Mouse (Mus musculus) heart, postnatal 0 days (tissue): ENCODE measurements around the gene Tnfrsf19. TPM values are rescaled to one million over a fixed set of nuclear protein-coding genes. Genes with fewer than 3 reads are reported as not detected.
A peak's percentile ranks its signal among the peaks of the same experiment; 100 is the strongest.

ENCODE experiments used
- ATAC-seq: fragments of 200-750 bp; cut with Nextera tagmentation; 2 replicates; pipeline ENCODE4 v1.8.0; 2017; ENCODE audit warnings: low read depth, moderate number of reproducible peaks, moderate library complexity; ENCODE audit not compliant: insufficient read depth
- DNase-seq: peaks from one replicate; pipeline ENCODE4 v3.0.0-alpha.2; 2016; ENCODE audit warnings: low spot score
- H3K27ac ChIP-seq: fragments of 300-500 bp; sonication (generic); 2 replicates; pipeline ENCODE4 v1.5.1; 2014; ENCODE audit warnings: low read depth, mild to moderate bottlenecking
- H3K27me3 ChIP-seq: fragments of 300-500 bp; sonication (generic); 2 replicates; pipeline ENCODE4 v1.6.1; 2014; ENCODE audit warnings: low read length, mixed read lengths; ENCODE audit not compliant: control insufficient read depth, insufficient read depth
- H3K36me3 ChIP-seq: fragments of 300-500 bp; sonication (generic); replicated peaks from 2 replicates; pipeline ENCODE4 v1.6.1; 2014; ENCODE audit warnings: low read length, mixed read lengths; ENCODE audit not compliant: control insufficient read depth, insufficient read depth
- H3K4me1 ChIP-seq: fragments of 300-500 bp; sonication (generic); 2 replicates; pipeline ENCODE4 v1.6.1; 2014; ENCODE audit warnings: antibody characterized with exemption; ENCODE audit not compliant: control insufficient read depth, insufficient read depth
- H3K4me2 ChIP-seq: fragments of 300-500 bp; sonication (generic); 2 replicates; pipeline ENCODE4 v1.6.1; 2014; ENCODE audit warnings: low read depth, mild to moderate bottlenecking, low read length, moderate library complexity
- H3K4me3 ChIP-seq: fragments of 300-500 bp; sonication (generic); 2 replicates; pipeline ENCODE4 v1.5.1; 2014; ENCODE audit warnings: low read depth, low read length
- H3K9ac ChIP-seq: fragments of 300-500 bp; sonication (generic); replicated peaks from 2 replicates; pipeline ENCODE4 v1.6.1; 2014; ENCODE audit warnings: low read depth, low read length, mixed read lengths
- H3K9me3 ChIP-seq: fragments of 300-500 bp; sonication (generic); replicated peaks from 2 replicates; pipeline ENCODE4 v1.6.1; 2016; ENCODE audit warnings: low read length; ENCODE audit not compliant: control insufficient read depth
- CTCF ChIP-seq: IDR thresholded peaks from 2 replicates; pipeline ENCODE4 v1.5.1; 2016; ENCODE audit warnings: antibody characterized with exemption, control low read depth, low read depth
- EP300 ChIP-seq: IDR thresholded peaks from 2 replicates; pipeline ENCODE4 v1.6.1; 2016; ENCODE audit warnings: antibody characterized with exemption, low read depth
- WGBS: fragments of 180-500 bp; shearing (Covaris S2); extraction: QIAGEN DNeasy Blood & Tissue Kit; methylation state at CpG from one replicate; pipeline ENCODE4 v1.1.7; 2014; 5-methylcytosine and 5-hydroxymethylcytosine counted together
- polyA plus RNA-seq: library from polyadenylated mRNA; unstranded; fragments of >200 nt; fragmentation: Nextera tagmentation; extraction: Ambion mirVana; gene quantifications from 2 replicates; pipeline ENCODE4 v1.2.1, GENCODE M21; 2015
- total RNA-seq: library from RNA; depleted of rRNA; stranded (reverse); fragments of >200 nt; gene quantifications from 2 replicates; pipeline ENCODE4 v1.2.3, GENCODE M21; 2014; ENCODE audit warnings: low replicate concordance

Tnfrsf19 gene
- total and polyA plus RNA-seq, 2 experiments from 2014 or later = 6.4 to 7.0 TPM

DNA sequence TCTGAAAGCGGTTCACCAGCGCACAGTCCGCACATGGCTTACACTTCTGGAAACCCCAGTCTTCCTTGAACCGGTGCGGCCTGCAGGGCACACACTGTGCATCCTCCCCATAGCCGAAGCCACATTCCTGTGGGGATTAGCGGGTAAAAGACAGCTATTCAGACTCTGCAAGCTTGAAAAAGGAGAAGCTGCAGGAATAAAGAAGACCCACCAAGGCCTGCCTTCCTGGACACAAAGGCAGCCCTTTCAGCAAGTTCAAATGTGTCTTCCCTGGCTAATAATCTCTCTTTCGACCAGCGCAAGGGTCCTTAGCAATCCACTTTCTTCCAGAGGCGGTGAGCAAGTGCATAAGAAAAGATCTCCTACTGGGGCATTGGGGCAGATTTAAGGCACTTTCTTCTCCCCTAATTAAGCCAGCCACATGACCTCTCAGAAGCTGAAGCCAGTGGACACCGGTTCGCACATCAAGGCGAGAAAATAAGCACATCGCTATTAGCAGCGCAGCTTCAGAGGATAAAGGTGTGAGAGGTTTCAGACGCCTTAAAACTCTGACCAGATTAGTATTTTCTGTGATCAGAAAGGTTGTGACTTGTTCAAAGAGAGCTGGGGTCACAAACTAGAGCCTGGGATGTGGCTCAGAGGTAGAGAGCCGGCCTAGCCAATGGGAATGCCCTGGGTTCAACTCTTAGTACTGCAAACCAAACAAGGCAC, 41.0 kb downstream of the Tnfrsf19 start:
- Histone ChIP-seq H3K9me3 (no peaks in the 10 kb centered on the region), H3K4me3 (no peak overlapping the region), H3K4me1 (no peaks in the 10 kb centered on the region), H3K9ac (no peak overlapping the region), H3K36me3 (no peaks in the 10 kb centered on the region), H3K27ac (no peak overlapping the region), H3K4me2 (no peak overlapping the region), H3K27me3 (no peaks in the 10 kb centered on the region)
- 67% methylated on average over 17 of the region's 17 CpGs for WGBS
- no peak for TF ChIP-seq EP300
- TF ChIP-seq CTCF = no peak
- no peak for ATAC-seq
- no peak for DNase-seq

DNA sequence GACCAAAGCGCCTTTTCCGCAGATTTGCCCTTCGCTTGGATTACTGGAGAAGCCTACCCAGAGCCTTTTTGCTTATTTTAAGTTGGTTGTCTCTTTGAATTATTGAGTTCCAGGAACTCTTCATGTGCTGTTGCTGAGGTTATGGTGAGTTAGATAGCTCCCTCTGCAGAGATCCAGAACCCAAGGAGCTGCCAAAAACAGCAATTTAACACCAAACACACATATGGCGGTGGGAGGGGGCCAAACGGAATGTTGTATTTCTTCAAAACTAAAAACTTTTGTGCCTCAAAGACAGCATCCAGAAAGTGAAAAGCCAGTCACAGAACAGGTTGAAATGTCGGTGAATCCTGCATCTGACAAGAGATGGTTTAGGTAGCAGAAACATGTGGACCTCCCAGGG, 42.6 kb downstream of the Tnfrsf19 start:
- TF ChIP-seq EP300 = no peak
- TF ChIP-seq CTCF = no peak
- DNase-seq (no peak), ATAC-seq (no peak)
- no peaks in the 10 kb centered on the region for H3K9me3 ChIP-seq
- no peaks in the 10 kb centered on the region for H3K27me3 ChIP-seq
- H3K9ac ChIP-seq = no peak overlapping the region
- no peak overlapping the region for H3K27ac ChIP-seq
- no peaks in the 10 kb centered on the region for H3K36me3 ChIP-seq
- H3K4me2 ChIP-seq = no peak overlapping the region
- no peaks in the 10 kb centered on the region for H3K4me1 ChIP-seq
- 92% methylated on average over 6 of the region's 6 CpGs for WGBS
- no peak overlapping the region for H3K4me3 ChIP-seq

DNA sequence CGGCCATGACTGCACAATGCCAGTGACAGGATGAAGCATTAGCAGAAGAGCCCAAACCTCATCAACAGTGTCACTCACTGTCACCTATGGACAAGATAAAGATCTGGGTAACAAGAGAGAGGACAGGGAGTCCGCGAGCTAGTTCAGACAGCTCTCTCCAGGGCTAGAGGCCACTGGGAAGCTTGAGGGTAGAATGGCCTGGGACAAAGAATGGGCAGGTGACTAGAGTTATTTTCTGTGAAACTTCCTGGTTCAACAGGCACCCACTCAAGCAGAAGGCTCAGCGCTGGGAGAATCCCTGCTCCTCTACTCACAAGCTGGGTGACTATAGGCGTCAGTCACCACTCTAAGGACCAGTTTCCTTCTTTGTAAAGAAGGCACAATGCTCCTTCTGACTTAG, 46.2 kb downstream of the Tnfrsf19 start:
- H3K27me3 ChIP-seq = no peaks in the 10 kb centered on the region
- no peak overlapping the region for H3K4me2 ChIP-seq
- H3K4me3 ChIP-seq = no peak overlapping the region
- no peaks in the 10 kb centered on the region for H3K36me3 ChIP-seq
- 91% methylated on average over 5 of the region's 5 CpGs for WGBS
- no peak overlapping the region for H3K9ac ChIP-seq
- H3K9me3 ChIP-seq = no peaks in the 10 kb centered on the region
- TF ChIP-seq EP300 = no peak
- no peak for TF ChIP-seq CTCF
- H3K27ac ChIP-seq = no peak overlapping the region
- H3K4me1 ChIP-seq = no peaks in the 10 kb centered on the region
- no peak for DNase-seq
- no peak for ATAC-seq

DNA sequence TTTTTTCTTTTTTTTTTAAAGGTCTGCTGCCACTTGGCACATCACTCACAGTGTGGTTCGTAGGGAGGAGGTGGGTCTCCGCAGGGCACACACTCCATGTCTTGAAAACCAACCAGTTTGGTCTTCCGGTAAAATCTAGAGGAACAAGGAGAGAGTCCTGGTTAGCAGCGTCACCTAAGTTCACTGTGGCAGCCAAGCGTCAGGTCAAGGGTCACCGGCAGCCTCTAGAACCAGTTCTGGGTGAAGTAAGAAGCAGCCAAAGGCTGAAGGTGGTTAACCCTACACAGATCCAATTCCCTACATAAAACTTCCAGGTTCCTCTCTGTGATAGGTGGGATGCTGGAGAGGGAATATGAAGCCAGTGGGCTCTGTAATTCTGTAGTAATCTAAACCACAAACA, 49.7 kb downstream of the Tnfrsf19 start:
- 84% methylated on average over 6 of the region's 6 CpGs for WGBS
- no peak for TF ChIP-seq EP300
- no peak for TF ChIP-seq CTCF
- no peaks in the 10 kb centered on the region for H3K36me3 ChIP-seq
- DNase-seq (no peak), ATAC-seq (no peak)
- no peaks in the 10 kb centered on the region for H3K9me3 ChIP-seq
- no peaks in the 10 kb centered on the region for H3K27me3 ChIP-seq
- H3K4me3 ChIP-seq = no peak overlapping the region
- no peaks in the 10 kb centered on the region for H3K4me1 ChIP-seq
- no peak overlapping the region for H3K27ac ChIP-seq
- no peak overlapping the region for H3K9ac ChIP-seq
- no peak overlapping the region for H3K4me2 ChIP-seq

DNA sequence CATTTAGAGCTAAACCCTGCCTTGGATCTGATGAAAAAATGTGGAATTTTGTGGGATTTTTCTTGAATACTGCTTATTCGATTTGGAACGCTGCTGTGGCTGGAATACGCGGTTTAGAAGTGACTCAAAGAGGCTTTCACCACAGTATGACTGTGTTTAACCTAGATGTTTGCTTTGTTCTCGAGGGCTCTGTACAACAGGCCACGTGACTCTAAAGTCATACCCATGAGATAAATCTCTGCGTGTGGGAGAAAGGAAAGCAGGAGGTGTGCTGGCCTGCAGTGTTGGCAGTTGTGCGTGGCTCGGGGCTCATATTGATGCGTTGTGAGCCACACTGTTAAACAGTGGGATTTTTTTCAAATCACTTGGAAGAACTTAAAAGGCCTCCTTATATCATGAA, 52.8 kb downstream of the Tnfrsf19 start:
- H3K36me3 ChIP-seq = no peaks in the 10 kb centered on the region
- no peak overlapping the region for H3K9ac ChIP-seq
- 40% methylated on average over 10 of the region's 10 CpGs for WGBS
- H3K27ac ChIP-seq = no peak overlapping the region
- H3K4me1 ChIP-seq = peaks cover 1% of the 10 kb centered on the region; the same call in 1 of the 2 replicates
- DNase-seq (peak; percentile 59), ATAC-seq (peak; percentile 75)
- H3K4me3 ChIP-seq = no peak overlapping the region
- no peaks in the 10 kb centered on the region for H3K27me3 ChIP-seq
- 0 out of 2 replicates have a peak overlapping the region, but pooled peaks have one; percentile 10 for H3K4me2 ChIP-seq
- TF ChIP-seq CTCF (no peak), EP300 (no peak)
- H3K9me3 ChIP-seq = no peaks in the 10 kb centered on the region

DNA sequence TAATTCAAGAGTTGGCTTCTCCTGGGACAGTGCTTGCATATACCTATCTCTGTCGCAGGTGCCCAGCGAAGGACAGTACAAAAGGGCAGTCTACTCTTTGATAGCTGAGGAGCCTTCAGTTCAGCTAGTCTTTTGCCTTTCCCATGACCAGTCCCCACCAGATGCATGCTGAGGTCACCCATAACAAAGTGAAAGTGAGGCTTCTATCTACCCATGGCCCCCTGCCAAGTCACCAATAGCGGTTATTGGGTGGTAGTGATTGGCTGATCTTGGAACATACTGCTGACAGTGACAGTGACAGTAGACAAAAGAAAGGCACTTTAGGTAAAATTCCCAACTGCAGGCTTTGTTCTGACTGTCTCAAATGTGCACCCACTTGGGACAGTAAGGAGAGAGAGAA, 53.2 kb downstream of the Tnfrsf19 start:
- TF ChIP-seq EP300 (no peak), CTCF (no peak)
- Histone ChIP-seq H3K4me3 (no peak overlapping the region), H3K4me1 (peaks cover 6% of the 10 kb centered on the region; the same call in 1 of the 2 replicates), H3K27me3 (no peaks in the 10 kb centered on the region), H3K9ac (no peak overlapping the region), H3K4me2 (0 out of 2 replicates have a peak overlapping the region, but pooled peaks have one; percentile 10), H3K9me3 (no peaks in the 10 kb centered on the region), H3K36me3 (no peaks in the 10 kb centered on the region), H3K27ac (no peak overlapping the region)
- ATAC-seq (peak; percentile 36; the same call in 1 of the 2 replicates), DNase-seq (no peak)
- 63% methylated on average over 3 of the region's 3 CpGs for WGBS
